Mouse (Mus musculus) C2C12 (cell line): Measurements from ENCODE around the gene Atg2b. TPM values are rescaled to one million over a fixed set of nuclear protein-coding genes. Genes with fewer than 3 reads are reported as not detected.
A peak's percentile ranks its signal among the peaks of the same experiment; 100 is the strongest.

Experiments
- H3K27me3 ChIP-seq: one replicate; pipeline ENCODE4 v1.6.1; 2011; ENCODE audit not compliant: control insufficient read depth, insufficient read depth, insufficient read length
- H3K36me3 ChIP-seq: one replicate; pipeline ENCODE4 v1.6.1; 2011; ENCODE audit not compliant: control insufficient read depth, insufficient read depth
- H3K4me3 ChIP-seq: one replicate; pipeline ENCODE4 v1.5.1; 2011; ENCODE audit warnings: mild to moderate bottlenecking, control low read depth; ENCODE audit not compliant: poor library complexity, insufficient read depth, severe bottlenecking
- H3K79me2 ChIP-seq: one replicate; pipeline ENCODE4 v1.6.1; 2011; ENCODE audit not compliant: control insufficient read depth, insufficient read depth
- H3K79me3 ChIP-seq: one replicate; pipeline ENCODE4 v1.6.1; 2011; ENCODE audit warnings: low read depth, control low read depth
- H3ac ChIP-seq: one replicate; pipeline ENCODE3; 2011; ENCODE audit warnings: low read depth; ENCODE audit not compliant: control insufficient read depth, insufficient read length
- CEBPB ChIP-seq: IDR thresholded peaks from one replicate; pipeline ENCODE4 v1.6.1; 2011; ENCODE audit warnings: low read depth, mild to moderate bottlenecking, control low read depth, moderate library complexity
- CTCF ChIP-seq: IDR thresholded peaks from one replicate; pipeline ENCODE4 v1.5.1; 2011; ENCODE audit not compliant: control insufficient read depth, insufficient read depth, insufficient read length
- FOSL1 ChIP-seq: IDR thresholded peaks from one replicate; pipeline ENCODE4 v1.8.0; 2011; ENCODE audit warnings: mild to moderate bottlenecking, low read length; ENCODE audit not compliant: poor library complexity, insufficient read depth, severe bottlenecking
- MAX ChIP-seq: IDR thresholded peaks from one replicate; pipeline ENCODE4 v1.6.1; 2011; ENCODE audit warnings: mild to moderate bottlenecking, control low read depth
- MYOD1 ChIP-seq: IDR thresholded peaks from one replicate; pipeline ENCODE4 v1.6.1; 2011; ENCODE audit warnings: low read depth; ENCODE audit not compliant: control insufficient read depth, insufficient read length
- MYOG ChIP-seq: IDR thresholded peaks from one replicate; pipeline ENCODE4 v1.6.1; 2011; ENCODE audit not compliant: control insufficient read depth, insufficient read length; ENCODE audit errors: extremely low read depth
- USF1 ChIP-seq: IDR thresholded peaks from one replicate; pipeline ENCODE4 v1.6.1; 2011; ENCODE audit warnings: low read depth, mild to moderate bottlenecking, control low read depth, moderate library complexity
- polyA plus RNA-seq: library from polyadenylated mRNA; unstranded; fragments of >200 nt; fragmentation: generic; extraction: Trizol; gene quantifications from one replicate; pipeline ENCODE4 v1.2.1, GENCODE M21; 2012; ENCODE audit warnings: missing spikeins

The Atg2b gene
- polyA plus RNA-seq, 1 experiment = 15.9 TPM

DNA sequence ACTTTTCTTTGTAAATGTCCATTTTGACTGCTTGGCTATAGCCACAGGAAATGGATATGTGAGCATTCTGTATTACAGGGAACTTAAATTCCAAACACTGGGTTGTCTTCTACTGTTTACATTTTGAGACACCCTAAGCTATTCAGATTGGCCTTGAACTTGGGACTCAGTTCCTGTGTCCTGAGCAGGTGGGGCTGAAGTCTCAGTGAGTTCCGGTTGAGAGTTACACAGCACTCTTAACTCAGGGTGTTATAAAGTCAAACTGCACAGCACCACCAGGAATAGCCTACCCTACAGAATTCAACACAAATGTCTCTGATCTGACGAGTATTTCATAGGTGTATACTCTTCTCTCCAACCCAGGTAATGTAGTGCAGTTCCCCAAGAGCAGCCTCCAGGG is 74.0 kb downstream of the Atg2b start:
- H3K79me2 ChIP-seq = no peaks in the 10 kb centered on the region
- H3K79me3 ChIP-seq = no peaks in the 10 kb centered on the region
- no peak overlapping the region for H3ac ChIP-seq
- H3K36me3 ChIP-seq = peaks cover 8% of the 10 kb centered on the region
- TF ChIP-seq CTCF = no peak
- TF ChIP-seq CEBPB = no peak
- TF ChIP-seq MYOG = no peak
- TF ChIP-seq MAX = no peak
- TF ChIP-seq MYOD1 = no peak
- TF ChIP-seq USF1 = no peak
- TF ChIP-seq FOSL1 = no peak
- no peak overlapping the region for H3K4me3 ChIP-seq
- H3K27me3 ChIP-seq = no peaks in the 10 kb centered on the region

DNA sequence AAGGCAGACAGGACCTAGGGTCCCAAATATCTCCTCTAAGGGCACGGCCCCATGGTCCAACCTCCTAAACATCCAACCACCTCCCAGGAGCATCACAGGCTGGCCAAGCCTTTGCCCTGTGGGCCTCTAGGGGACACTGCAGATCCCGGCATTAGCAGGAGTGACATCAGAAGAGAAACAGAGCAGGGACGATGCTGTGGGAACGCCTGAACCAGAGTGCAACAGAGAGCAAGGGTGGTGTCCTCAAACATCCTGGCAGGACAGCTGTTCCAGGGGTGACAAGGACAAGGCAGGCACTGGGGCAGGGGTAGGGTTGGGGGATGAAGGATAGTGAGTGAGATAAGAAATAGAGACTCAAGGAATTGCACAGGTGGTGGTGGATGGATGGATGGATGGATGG is 78.1 kb downstream of the Atg2b start:
- Histone ChIP-seq H3K4me3 (no peak overlapping the region), H3K79me3 (no peaks in the 10 kb centered on the region), H3K36me3 (no peaks in the 10 kb centered on the region), H3K79me2 (no peaks in the 10 kb centered on the region), H3ac (no peak overlapping the region), H3K27me3 (no peaks in the 10 kb centered on the region)
- TF ChIP-seq MYOD1 = no peak
- no peak for TF ChIP-seq MYOG
- no peak for TF ChIP-seq FOSL1
- TF ChIP-seq CTCF = no peak
- no peak for TF ChIP-seq MAX
- TF ChIP-seq USF1 = no peak
- no peak for TF ChIP-seq CEBPB

DNA sequence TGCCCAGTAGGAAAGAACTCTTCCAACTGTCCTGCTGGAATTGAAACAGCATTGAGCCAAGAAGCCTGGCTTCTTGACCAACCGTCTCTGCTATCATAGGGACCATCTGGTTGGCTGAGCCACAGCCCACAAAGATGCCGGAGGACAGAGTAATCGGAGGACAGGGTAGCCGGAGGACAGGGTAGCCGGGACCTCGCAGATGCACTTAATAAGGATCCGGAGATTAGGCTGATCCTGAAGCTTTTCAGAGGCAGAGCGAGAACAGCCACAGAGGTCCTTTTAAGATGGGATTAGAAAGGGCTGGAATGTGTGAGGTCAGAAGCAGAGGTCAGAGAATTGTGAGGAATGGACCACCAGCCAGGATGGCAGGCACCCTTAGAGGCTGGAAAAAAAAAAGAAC is 79.8 kb downstream of the Atg2b start:
- Histone ChIP-seq H3K79me3 (no peaks in the 10 kb centered on the region), H3K79me2 (no peaks in the 10 kb centered on the region), H3K4me3 (no peak overlapping the region), H3K36me3 (no peaks in the 10 kb centered on the region), H3K27me3 (no peaks in the 10 kb centered on the region), H3ac (no peak overlapping the region)
- TF ChIP-seq FOSL1 = no peak

DNA sequence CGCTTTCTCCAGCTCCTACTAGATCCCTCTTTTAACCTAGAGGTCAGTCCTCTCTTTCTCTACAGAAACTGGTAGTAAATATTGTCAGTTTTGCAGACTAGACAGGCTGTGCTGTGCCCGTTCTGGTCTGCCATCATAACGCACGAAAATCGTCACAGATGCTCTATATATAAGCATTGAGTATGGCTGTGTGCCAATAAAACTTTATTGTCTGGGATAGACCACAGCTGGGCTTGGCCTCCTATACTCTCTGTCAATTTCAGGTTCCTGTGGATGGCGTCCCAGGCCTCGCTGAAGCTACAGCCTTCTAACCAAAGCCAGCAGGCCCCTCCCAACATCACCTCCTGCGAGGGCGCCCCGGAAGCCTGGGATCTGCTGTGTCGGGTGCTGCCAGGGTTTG is 81.1 kb downstream of the Atg2b start:
- H3K79me2 ChIP-seq = no peaks in the 10 kb centered on the region
- no peaks in the 10 kb centered on the region for H3K36me3 ChIP-seq
- H3K4me3 ChIP-seq = no peak overlapping the region
- no peaks in the 10 kb centered on the region for H3K79me3 ChIP-seq
- H3K27me3 ChIP-seq = no peaks in the 10 kb centered on the region
- no peak overlapping the region for H3ac ChIP-seq
- no peak for TF ChIP-seq USF1
- TF ChIP-seq CEBPB = no peak
- no peak for TF ChIP-seq MAX
- no peak for TF ChIP-seq FOSL1
- no peak for TF ChIP-seq CTCF
- TF ChIP-seq MYOD1 = no peak

- Histone ChIP-seq H3K79me2 (no peaks in the 10 kb centered on the region), H3ac (no peak within 1 kb of the TSS), H3K4me3 (no peak within 1 kb of the TSS), H3K79me3 (no peaks in the 10 kb centered on the region), H3K36me3 (no peaks in the 10 kb centered on the region), H3K27me3 (no peaks in the 10 kb centered on the region)
- TF ChIP-seq MYOG (no peak), CEBPB (peak; percentile 19)
Observed at GRCm38 (mm10) chr12:105602581-105603210, 82.3 kb downstream of the Atg2b start, which contains the start of gene Bdkrb1. Gene Bdkrb1 (plus strand): TSS chr12:105603085.

- Histone ChIP-seq H3K4me3 (no peak overlapping the region), H3K27me3 (no peaks in the 10 kb centered on the region), H3K79me2 (no peaks in the 10 kb centered on the region), H3K36me3 (no peaks in the 10 kb centered on the region), H3K79me3 (no peaks in the 10 kb centered on the region), H3ac (no peak overlapping the region)
- no peak for TF ChIP-seq FOSL1
- TF ChIP-seq MYOG = no peak
- no peak for TF ChIP-seq CTCF
- TF ChIP-seq MAX = no peak
- TF ChIP-seq MYOD1 = no peak
- no peak for TF ChIP-seq USF1
- no peak for TF ChIP-seq CEBPB
Observed at GRCm38 (mm10) chr12:105601586-105601985, 83.4 kb downstream of the Atg2b start.
